Mouse (Mus musculus): ENCODE measurements around the gene 1810043G02Rik.
A peak's percentile ranks its signal among the peaks of the same experiment; 100 is the strongest.
"Not testable (repeated sequence)": the region's sequence is repeated elsewhere in the genome, so short reads cannot be mapped to it uniquely, and the experiment has no call there.

The 1810043G02Rik gene

DNA sequence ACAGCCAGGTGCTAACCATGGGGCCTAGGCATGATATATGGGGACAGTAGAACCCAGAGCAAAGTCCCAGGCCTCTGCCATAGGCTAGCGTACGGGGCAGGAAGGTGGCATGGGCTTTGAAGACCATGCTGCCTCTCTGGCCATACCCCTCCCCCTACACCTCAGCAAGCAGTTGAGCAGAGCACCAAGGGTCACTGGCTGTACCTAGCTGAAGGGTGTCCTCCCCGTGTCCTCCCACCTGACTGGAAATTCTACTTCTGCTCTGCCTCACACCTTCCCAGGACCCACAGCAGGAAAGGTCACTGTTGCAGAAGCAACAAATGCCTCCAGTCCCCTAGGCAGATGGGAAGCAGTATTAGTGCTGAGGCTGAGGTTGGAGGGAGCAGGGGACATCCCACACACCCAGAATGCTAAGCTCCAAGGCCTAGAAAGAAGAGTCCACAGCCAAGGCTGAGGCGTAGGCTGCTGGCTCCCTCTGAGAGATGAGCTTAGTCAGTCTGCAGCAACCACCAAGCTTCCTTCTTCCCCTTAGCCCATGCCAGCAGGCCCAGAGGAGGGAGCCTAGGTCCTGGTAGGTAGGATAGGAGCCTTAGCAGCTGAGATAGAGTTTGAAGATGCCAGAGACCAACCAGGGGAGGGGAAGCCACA is 27.6 kb downstream of the 1810043G02Rik start:
- DNase-seq = no peak

DNA sequence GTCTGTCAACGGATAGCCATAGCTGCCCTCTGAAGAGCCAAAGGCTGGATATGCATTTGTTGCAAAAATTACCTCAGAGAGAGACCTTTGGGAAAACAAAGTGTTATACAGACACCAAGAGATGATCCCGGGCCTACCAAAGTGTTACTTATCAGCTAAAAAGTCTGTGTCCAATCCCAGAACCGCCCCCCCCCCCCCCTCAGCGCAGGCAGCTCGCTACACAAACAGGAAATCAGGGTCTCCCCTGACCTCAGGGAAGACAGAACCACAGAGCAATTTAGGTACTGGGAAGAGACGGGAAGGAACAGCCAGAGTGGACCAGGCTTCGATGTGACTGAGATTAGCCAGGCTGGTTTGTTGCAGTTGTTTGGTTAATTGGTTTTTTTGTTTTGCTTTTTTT is 28.9 kb downstream of the 1810043G02Rik start:
- no peak for DNase-seq

DNA sequence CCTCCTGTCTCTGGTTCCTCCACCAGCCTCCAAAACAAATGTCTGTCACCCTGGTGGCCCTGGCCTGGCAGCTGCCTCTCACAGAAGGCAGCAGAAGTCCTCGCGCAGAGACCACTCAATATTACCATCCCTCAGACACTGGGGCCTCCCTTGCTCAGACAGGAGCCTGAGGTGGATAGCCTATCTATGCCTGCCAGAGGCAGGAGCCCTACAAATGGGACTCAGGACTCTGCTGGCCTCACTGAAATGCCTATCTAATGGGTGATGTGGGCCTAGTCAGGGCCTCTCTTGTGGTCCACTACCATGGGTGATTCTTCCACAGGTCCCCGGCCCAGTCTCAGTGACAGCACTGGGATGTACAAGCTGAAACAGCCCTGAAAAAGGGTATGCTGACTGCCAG is 29.8 kb downstream of the 1810043G02Rik start:
- DNase-seq = no peak

DNA sequence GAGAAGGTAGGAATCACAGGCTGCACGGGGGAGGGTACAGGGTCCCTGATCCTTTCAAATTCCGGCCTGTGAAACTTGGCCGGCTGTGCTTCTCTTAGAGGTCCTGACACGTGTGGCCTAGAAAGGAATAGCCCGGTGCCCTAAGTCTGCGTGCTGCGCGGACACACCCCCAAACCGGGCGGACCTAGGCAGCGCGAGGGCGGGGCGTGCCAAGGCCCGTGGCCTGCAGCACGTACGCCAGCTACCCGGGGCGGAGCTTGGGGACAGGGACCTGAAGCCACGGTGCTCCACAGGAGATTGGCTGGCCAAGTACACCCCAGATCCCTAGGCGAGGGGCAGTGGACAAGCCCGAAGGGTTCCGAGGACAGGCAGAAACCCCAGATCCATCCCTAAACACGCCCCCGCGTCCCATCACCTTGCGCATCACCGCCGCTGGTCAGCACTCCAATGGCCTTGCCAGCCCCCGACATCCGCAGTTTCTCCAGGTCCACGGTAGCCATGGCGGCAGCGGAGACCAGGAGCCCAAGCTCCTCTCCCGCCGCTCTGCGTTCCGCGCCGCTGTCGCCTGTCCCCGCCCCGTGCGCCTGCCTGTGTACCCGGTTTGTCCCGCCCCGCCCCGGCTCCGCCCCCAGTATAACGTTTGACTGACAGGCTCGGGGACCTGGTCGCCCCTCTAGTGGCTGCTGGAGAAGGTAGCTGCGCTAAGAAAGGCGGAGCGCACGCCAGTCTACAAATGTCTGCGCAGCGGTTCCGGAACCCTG is 31.0 kb downstream of the 1810043G02Rik start:
- peak; percentile 95 to 96 for DNase-seq

DNA sequence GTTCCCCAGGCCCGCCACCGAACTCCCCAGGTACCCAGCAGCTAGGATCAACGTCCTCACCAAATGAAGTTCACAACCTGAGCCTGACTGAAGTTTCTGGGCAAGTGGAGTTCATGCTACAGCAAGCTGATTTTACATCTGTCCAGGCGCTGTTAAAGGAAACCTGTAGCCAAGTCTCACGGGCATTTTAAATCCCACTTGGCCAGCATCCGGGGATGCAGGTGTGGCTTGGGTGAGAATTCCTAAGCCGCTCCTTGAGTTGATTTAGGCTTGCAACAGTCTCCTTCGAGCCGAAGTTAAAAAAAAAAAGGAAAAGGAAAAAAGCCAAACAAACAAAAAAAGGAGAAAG is 31.6 kb downstream of the 1810043G02Rik start, which contains the start of gene Pfkl:
Gene Pfkl, minus strand, starts transcription at position 139 of the 349 bp plus-strand sequence.
- no peak for DNase-seq

DNA sequence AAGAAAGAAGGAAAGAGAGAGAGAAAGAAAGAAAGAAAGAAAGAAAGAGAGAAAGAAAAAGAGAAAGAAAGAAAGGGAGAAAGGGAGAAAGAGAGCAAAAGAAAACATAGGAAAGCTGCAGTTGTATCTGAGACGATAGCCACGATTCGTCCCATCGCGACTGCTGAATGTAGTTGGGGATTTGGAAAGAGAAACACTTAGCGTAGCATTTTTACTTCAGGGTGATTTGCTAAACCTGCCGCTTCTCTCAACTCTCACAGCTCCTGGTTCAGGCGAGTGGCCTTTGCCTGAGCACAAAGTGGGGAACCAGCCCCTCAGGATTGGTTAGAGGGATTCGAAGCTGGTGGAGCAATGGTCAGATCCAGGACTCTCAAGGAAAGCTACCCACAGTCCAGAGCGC is 32.0 kb downstream of the 1810043G02Rik start:
- DNase-seq = no peak

DNA sequence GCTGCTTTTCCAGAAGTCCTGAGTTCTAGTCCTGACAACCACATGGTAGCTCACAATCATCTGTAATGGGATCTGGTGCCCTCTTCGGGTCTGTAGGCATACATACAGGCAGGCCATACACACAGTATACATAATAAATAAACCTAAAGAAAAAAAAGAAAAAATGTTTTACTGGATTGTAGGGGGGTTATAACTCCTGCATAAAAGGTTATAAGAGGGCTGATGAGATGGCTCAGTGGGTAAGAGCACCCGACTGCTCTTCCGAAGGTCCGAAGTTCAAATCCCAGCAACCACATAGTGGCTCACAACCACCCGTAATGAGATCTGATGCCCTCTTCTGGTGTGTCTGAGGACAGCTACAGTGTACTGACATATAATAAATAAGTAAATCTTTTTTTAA is 32.8 kb downstream of the 1810043G02Rik start:
- not testable (repeated sequence) for DNase-seq

DNA sequence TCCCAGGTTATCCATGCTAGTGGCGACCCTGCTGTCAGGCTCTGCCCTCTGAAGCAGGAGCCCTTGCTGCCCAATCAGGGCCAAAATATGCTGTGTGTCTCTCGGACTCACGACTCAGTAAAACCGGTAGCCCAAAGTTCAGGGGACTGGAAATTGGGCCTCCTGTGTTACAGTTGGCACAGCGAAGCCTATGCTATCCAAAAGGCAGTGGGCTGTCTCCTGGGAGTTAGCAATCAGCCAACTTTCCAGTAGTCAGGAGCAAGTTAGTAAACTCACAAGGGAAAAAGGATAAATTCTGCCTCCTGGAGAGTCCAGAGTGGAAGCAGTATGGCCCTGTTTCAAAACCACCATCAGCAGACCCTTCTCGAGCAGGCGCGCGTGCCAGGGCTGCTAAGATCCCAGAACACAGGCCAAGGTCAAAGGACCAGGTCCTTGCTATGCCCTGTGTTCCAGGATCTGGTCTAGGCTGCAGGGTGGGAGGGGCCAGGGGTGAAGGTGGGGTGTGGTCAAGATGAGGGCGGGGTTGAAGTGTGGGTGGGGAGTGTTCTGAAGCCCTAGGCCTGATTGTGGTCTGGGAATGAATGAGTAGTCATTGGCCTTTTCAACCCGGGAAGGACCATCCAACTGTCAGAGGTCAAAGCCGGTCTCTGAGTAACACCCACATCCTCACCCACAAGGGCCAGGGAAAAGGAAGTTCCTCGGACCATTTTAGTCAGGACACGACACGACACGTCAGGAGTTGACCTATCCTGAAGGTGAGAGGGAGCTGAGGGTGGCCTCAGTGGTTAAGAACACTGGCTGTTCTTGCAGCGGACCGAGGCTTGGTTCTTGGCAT is 34.6 kb downstream of the 1810043G02Rik start:
- no peak for DNase-seq

DNA sequence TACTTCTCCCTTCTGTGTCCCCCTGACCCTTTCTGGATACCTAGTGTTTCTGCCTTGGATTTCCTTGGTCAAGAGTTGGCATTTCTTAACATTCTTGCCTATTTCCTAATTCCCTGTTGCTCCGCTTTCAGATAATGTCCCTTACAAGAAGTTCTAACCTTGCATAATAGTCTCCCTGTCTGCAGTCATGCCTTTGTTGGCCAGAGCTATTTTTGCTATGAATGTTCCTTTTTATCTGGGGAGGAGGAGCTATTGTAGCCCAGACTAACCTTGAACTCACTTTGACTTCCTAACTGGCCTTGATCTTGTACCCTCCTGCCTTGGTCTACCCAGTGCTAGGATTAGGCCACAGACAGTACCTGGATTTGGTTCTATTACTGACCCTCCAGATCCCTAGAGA is 37.2 kb downstream of the 1810043G02Rik start:
- no peak for DNase-seq

DNA sequence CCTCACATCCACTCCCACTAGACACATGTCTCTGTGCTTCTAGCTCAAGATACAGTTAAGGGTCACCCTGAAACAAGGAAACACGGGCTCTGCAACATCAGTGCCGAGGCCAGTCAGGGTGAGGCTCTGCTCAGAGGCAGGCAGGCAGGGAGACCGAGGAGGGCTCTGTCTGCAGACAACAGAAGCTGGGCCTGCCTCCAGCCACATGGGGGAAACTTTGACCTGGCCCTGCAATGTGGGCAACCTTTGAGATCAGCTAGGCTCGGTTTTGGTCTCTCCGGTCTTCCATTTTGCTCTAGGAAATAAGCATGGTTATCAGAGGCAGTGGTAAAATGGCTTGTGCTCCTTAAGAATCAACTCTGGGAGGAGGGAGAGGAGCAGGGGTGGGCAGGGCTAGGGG is 38.0 kb downstream of the 1810043G02Rik start:
- no peak for DNase-seq

DNA sequence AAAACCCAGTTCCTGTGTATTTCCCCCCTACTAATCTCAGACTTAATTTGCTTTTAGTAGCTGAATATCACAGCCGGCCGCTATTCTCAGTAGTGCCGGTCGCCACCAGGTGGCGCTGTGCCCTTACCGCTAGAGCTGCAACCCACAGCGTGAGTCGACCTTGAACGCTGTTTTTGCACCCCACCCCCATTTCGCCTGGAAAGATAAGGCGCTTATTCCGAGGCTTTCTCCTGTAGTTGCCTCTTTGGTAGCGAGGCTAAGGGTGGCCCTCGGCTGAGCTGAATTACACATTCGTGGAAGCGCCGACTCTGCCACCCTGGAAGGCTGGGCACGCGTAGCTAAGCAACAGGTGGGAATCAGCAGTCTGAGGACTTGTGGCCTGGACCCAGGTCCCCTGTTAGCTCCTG is 40.5 kb downstream of the 1810043G02Rik start:
- peak; percentile 67 to 83 for DNase-seq

DNA sequence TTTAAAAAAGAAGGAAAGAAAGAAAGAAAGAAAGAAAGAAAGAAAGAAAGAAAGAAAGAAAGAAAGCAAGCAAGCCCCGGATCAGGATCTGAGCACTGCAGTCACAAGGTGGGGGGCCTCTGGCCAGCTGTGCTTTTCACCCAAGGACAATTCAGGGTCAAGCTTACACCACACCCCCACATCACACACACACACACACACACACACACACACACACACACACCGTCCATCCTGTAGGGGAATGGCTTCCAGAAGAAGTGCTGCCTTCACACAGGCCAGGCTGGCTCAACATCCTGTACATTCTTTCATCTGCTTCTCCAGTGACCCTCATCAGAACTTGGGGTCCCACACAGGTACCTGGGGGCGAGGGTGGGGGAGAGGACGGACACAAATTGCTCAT is 41.0 kb downstream of the 1810043G02Rik start:
- no peak for DNase-seq

DNA sequence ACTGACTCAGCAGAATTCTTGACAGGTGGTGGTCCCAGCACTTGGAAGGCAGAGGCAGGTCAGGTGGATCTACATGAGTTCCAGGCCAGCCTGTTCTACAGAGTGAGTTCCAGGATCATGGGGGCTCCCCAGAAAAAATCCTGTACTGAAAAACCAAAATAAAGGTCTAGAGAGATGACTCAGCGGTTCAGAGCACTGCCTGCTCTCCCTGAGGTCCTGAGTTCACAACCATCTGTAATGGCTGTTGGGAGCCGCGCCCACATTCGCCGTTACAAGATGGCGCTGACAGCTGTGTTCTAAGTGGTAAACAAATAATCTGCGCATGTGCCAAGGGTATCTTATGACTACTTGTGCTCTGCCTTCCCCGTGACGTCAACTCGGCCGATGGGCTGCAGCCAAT is 41.7 kb downstream of the 1810043G02Rik start:
- not testable (repeated sequence) for DNase-seq

DNA sequence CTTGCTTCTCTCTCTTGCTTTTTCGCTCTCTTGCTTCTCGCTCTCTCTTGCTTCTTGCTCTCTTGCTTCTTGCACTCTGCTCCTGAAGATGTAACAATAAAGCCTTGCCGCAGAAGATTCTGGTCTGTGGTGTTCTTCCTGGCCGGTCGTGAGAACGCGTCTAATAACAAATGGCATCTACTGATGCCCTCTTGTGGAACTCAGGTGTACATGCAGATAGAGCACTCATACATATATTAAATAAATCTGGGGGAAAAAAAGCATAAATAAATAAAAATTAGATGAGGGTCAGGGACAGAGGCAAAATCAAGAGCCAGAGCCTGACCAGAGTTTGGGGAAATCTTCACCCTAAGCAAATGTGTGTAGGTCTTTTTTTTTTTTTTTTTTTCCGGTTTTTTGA is 47.1 kb downstream of the 1810043G02Rik start:
- DNase-seq = not testable (repeated sequence)

DNA sequence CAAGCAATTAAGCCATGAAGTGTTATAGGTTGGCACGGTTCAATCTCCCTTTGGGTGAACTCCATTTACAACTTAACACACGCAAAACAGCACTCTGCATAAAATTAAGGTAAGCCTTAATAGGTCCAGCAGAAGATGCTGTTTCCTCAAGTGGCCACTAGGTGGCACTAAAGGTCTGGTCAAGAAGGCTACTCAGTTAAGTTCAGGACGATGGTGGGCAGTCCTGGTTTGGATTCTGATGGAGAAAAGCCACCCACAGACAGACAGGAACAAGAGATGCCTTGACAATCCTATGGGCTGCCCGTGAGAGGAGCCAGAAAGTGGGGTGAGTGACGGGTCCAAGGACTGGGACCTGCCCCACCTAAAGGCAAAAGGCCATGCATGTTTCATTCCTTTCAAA is 49.8 kb downstream of the 1810043G02Rik start:
- peak; percentile 69 to 75 for DNase-seq

DNA sequence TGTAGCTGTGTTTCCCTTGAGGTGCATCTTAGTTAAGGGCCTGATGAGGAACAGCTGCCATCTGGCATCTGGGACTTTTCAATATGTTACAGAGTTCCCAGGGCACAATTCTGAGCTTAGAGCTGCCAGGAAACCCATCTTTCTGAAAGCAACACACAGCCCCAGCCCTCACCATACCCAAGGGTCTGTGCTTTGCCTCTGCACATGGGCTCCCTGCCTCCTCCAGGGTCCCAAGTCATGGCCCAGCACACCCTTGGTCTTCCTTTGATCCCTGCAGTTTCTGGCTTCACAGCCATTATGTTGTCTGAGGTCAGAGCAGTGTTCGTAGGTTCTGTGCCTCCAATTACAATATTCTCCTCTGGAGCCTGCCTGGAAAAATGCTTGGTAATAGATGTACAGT is 50.8 kb downstream of the 1810043G02Rik start:
- DNase-seq = no peak

DNA sequence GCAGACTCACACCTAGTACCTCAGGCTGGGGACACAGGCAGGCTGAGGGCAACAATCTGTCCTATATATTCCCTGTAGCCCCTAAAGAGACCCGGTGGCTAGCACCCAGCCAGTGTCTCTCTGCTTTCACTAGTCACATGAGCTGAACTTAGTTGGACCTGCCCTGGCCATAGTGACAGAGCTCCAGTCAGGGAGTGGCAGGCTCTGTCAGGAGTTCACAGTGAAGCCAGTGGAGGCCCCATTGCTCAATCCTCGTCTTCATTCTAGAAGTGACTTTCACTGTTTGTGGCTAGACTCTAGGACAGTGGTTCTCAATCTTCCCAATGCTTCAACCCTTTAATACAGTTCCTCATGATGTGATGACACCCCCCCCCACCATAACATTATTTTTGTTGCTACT is 53.7 kb downstream of the 1810043G02Rik start:
- no peak for DNase-seq

Data from cerebellum, adult 18-20 months (tissue).